Mouse (Mus musculus): Measurements from ENCODE around the gene Tmem259. TPM values are rescaled to one million over a fixed set of nuclear protein-coding genes. Genes with fewer than 3 reads are reported as not detected.

Tmem259 gene
- total and polyA plus RNA-seq, 3 experiments = 62.0 to 150 TPM; not detected in 1

GRCm38 (mm10) chr10:79997034-79997760 lies 13.1 kb upstream of the Tmem259 start:
- H3K27ac ChIP-seq (ENCODE audit: control insufficient read depth, low read depth, low read length) = peak overlapping the region; percentile 90
- no peaks in the 10 kb centered on the region for H3K27me3 ChIP-seq (ENCODE audit: control insufficient read depth in 1 of 2, insufficient read depth in 2 of 2, low read length in 2 of 2)
- peak overlapping the region; percentile 73 to 88 for H3K4me3 ChIP-seq (ENCODE audit: control insufficient read depth in 1 of 2, insufficient read depth in 1 of 2, low read depth in 2 of 2, low read length in 2 of 2)
- peaks cover 0 to 17% of the 10 kb centered on the region in 2 experiments; a peak in 2 of 4 replicates for H3K36me3 ChIP-seq (ENCODE audit: control insufficient read depth in 1 of 2, insufficient read depth in 2 of 2, low read length in 2 of 2)
- H3K79me2 ChIP-seq (ENCODE audit: control insufficient read depth, insufficient read depth, low read length, poor library complexity) = peaks cover 5% of the 10 kb centered on the region; the same call in 1 of the 2 replicates
- no peaks in the 10 kb centered on the region for H3K9me3 ChIP-seq (replicated peaks; ENCODE audit: insufficient read depth, low read length)
- H3K4me1 ChIP-seq (ENCODE audit: control insufficient read depth in 1 of 2, insufficient read depth in 2 of 2, low read length in 2 of 2) = peaks cover 14 to 26% of the 10 kb centered on the region in 2 experiments
- DNase-seq (ENCODE audit: low read depth, low spot score) = peak; percentile 93
- H3K9ac ChIP-seq (ENCODE audit: control insufficient read depth, low read depth, low read length, poor library complexity, severe bottlenecking) = peak overlapping the region; percentile 86
- no peak for TF ChIP-seq CHD2 (IDR thresholded peaks at IDR 0.05; ENCODE audit: low read length)
- no peak for TF ChIP-seq ZNF384 (IDR thresholded peaks at IDR 0.05; ENCODE audit: low read depth, low read length)
- TF ChIP-seq SIN3A (IDR thresholded peaks at IDR 0.05; ENCODE audit: low read length) = peak; percentile 26; the same call in 1 of the 2 replicates
- no peak for TF ChIP-seq ETS1 (IDR thresholded peaks at IDR 0.05; ENCODE audit: low read depth, low read length)
- no peak for TF ChIP-seq ZKSCAN1 (IDR thresholded peaks at IDR 0.05; ENCODE audit: low read depth, low read length)
- peak; percentile 23 for TF ChIP-seq HCFC1 (IDR thresholded peaks at IDR 0.05; ENCODE audit: low read depth, low read length)
- no peak for TF ChIP-seq POLR2AphosphoS2 (IDR thresholded peaks at IDR 0.05; ENCODE audit: low read length)
- no peak for TF ChIP-seq ZC3H11A (IDR thresholded peaks at IDR 0.05; ENCODE audit: low read depth, low read length)
- no peak for TF ChIP-seq MAFK (IDR thresholded peaks at IDR 0.05; ENCODE audit: borderline replicate concordance, low read depth, low read length)
- TF ChIP-seq MYC (IDR thresholded peaks at IDR 0.05; ENCODE audit: low read depth, low read length) = no peak
- no peak for TF ChIP-seq UBTF (IDR thresholded peaks at IDR 0.05; ENCODE audit: borderline replicate concordance, insufficient read depth, low read depth, low read length)
- TF ChIP-seq MXI1 (IDR thresholded peaks at IDR 0.05; ENCODE audit: low read depth, low read length) = peak; percentile 62
- TF ChIP-seq MYB (IDR thresholded peaks at IDR 0.05; ENCODE audit: low read depth, low read length) = no peak
- TF ChIP-seq TAL1 (IDR thresholded peaks at IDR 0.05; ENCODE audit: low read length) = no peak
- peak in 1 of 2 experiments; percentile 84; a peak in 3 of 4 replicates for TF ChIP-seq POLR2A (IDR thresholded peaks at IDR 0.05; ENCODE audit: control insufficient read depth in 1 of 2, insufficient read depth in 1 of 2, low read depth in 1 of 2, low read length in 2 of 2, poor library complexity in 1 of 2)
- TF ChIP-seq USF2 (IDR thresholded peaks at IDR 0.05; ENCODE audit: borderline replicate concordance in 1 of 2, insufficient read depth in 1 of 2, low read depth in 1 of 2, low read length in 2 of 2) = no peak
- TF ChIP-seq TBP (IDR thresholded peaks at IDR 0.05; ENCODE audit: low read depth, low read length) = 0 out of 2 replicates have a peak, but pooled peaks have one; percentile 47
- TF ChIP-seq ZMIZ1 (IDR thresholded peaks at IDR 0.05; ENCODE audit: low read depth, low read length) = peak; percentile 14; the same call in 1 of the 2 replicates
- no peak for TF ChIP-seq CTCF (IDR thresholded peaks at IDR 0.05 in 2 of 3, conservative IDR thresholded peaks at IDR 0.05 in 1 of 3; ENCODE audit: control insufficient read depth in 1 of 3, insufficient read depth in 1 of 3, low read depth in 2 of 3, low read length in 3 of 3, poor library complexity in 1 of 3, severe bottlenecking in 1 of 3)
- TF ChIP-seq MAX (IDR thresholded peaks at IDR 0.05; ENCODE audit: low read length) = peak; percentile 48; the same call in 1 of the 2 replicates
- TF ChIP-seq JUND (IDR thresholded peaks at IDR 0.05; ENCODE audit: low read depth, low read length) = no peak
- TF ChIP-seq RCOR1 (IDR thresholded peaks at IDR 0.05; ENCODE audit: low read depth, low read length) = no peak
- TF ChIP-seq GABPA (IDR thresholded peaks at IDR 0.05; ENCODE audit: low read depth, low read length) = no peak
- no peak for TF ChIP-seq USF1 (IDR thresholded peaks at IDR 0.05; ENCODE audit: low read depth, low read length)
- no peak for TF ChIP-seq E2F4 (IDR thresholded peaks at IDR 0.05; ENCODE audit: borderline replicate concordance, low read depth, low read length)
- TF ChIP-seq CHD1 (IDR thresholded peaks at IDR 0.05; ENCODE audit: low read depth, low read length) = no peak; the same call in 1 of the 2 replicates
- TF ChIP-seq POLR2AphosphoS5 (IDR thresholded peaks at IDR 0.05; ENCODE audit: borderline replicate concordance, low read depth, low read length) = no peak
- 0 out of 2 replicates have a peak, but pooled peaks have one; percentile 18 for TF ChIP-seq NRF1 (IDR thresholded peaks at IDR 0.05; ENCODE audit: insufficient read depth, low read depth, low read length, poor library complexity, severe bottlenecking)
- TF ChIP-seq ELF1 (IDR thresholded peaks at IDR 0.05; ENCODE audit: low read depth, low read length) = no peak
- no peak for TF ChIP-seq TCF12 (IDR thresholded peaks at IDR 0.05; ENCODE audit: low read depth, low read length)
- TF ChIP-seq MEF2A (IDR thresholded peaks at IDR 0.05; ENCODE audit: extremely low read depth, insufficient replicate concordance, low read depth, low read length, poor library complexity, severe bottlenecking) = no peak
- TF ChIP-seq NELFE (IDR thresholded peaks at IDR 0.05; ENCODE audit: low read depth, low read length) = no peak; the same call in 1 of the 2 replicates
- TF ChIP-seq SMC3 (IDR thresholded peaks at IDR 0.05; ENCODE audit: low read depth, low read length) = no peak
- no peak for TF ChIP-seq KAT2A (conservative IDR thresholded peaks at IDR 0.05; ENCODE audit: low read depth, low read length)
- TF ChIP-seq GATA1 (IDR thresholded peaks at IDR 0.05; ENCODE audit: low read depth, low read length) = no peak
- no peak; a peak in 1 of 4 replicates for TF ChIP-seq EP300 (IDR thresholded peaks at IDR 0.05; ENCODE audit: low read depth in 1 of 2, low read length in 2 of 2)
